Mouse (Mus musculus) left cerebral cortex, adult 18-20 months (tissue): ENCODE measurements around the gene Smarcc1. TPM values are rescaled to one million over a fixed set of nuclear protein-coding genes. Genes with fewer than 3 reads are reported as not detected.
"Not testable (repeated sequence)": the region's sequence is repeated elsewhere in the genome, so short reads cannot be mapped to it uniquely, and the experiment has no call there.

Experiments used
- DNase-seq, 2 experiments: peaks; one replicate each; pipeline ENCODE4 v3.0.0; 2021 to 2022; ENCODE audit warnings: low spot score in 2 of 2, mixed read lengths in 1 of 2
- long read RNA-seq, 2 experiments: library from polyadenylated mRNA; stranded (forward); transcript quantifications; one replicate each; pipeline ENCODE4 v2.0.0; 2021
- total RNA-seq, 2 experiments: library from RNA; stranded (reverse); gene quantifications; 2 replicates each; pipeline ENCODE4 v1.2.3; 2021

Gene Smarcc1
- total RNA-seq, result 10 to 100 TPM; 69.0 to 72.1 TPM
- long read RNA-seq, experiment 1, full-length matches to known transcripts, result 19 of 41 reads
- long read RNA-seq, experiment 1, partial matches to known transcripts, result 15 of 41 reads
- long read RNA-seq, experiment 1, other reads (novel, unspliced or antisense), result 7 of 41 reads
- long read RNA-seq, experiment 2, full-length matches to known transcripts, result 8 of 25 reads
- long read RNA-seq, experiment 2, partial matches to known transcripts, result 14 of 25 reads
- long read RNA-seq, experiment 2, other reads (novel, unspliced or antisense), result 3 of 25 reads

DNA sequence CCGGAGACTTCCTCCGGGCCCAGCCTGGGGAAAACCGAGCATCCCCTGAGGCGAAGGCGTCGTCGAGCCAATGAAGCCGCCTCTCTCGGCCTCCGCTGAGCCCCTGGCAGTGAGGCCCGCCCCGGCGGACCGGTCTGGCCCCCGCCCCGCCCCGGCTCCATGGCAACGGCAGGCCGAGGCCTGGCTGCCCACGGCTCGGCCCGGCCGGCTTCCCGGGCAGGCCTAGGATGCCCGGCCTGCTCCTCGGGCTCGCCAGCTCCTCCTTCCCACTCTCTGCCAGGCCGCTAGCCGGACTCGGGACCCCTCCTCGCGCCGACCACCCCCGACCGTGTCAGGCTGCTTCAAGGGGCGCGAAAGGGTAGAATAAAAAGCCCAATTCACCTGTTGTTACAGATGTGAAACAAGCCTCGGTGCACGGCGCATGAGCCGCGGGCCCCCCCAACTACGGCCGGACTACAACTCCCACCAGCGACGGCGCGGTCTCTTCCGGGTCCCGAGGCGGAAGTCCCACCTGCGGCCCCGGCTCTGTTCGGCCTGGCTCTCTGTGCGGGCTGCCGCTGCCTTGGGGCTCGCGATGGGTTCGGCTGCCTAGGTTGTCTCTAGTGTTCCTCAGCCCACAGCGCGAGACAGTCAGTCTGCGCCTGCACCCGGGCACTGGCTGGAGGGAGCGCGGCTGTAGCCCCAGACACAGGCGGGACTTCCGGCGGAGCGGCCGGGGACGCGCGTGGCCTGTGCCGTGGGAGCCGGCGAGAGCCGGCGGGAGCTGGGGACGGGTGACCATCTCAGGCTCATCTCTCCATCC lies at the start of gene Smarcc1:
TSS of gene Smarcc1 (plus strand) at position 732 of the 802 bp plus-strand sequence.
- DNase-seq, result peak; percentile 86 to 93

- DNase-seq, result no peak
Measured at GRCm38 (mm10) chr9:110068745-110069144, 48.8 kb upstream of the Smarcc1 start.

- no peak for DNase-seq
Measured at GRCm38 (mm10) chr9:110070358-110070757, 47.1 kb upstream of the Smarcc1 start.

DNA sequence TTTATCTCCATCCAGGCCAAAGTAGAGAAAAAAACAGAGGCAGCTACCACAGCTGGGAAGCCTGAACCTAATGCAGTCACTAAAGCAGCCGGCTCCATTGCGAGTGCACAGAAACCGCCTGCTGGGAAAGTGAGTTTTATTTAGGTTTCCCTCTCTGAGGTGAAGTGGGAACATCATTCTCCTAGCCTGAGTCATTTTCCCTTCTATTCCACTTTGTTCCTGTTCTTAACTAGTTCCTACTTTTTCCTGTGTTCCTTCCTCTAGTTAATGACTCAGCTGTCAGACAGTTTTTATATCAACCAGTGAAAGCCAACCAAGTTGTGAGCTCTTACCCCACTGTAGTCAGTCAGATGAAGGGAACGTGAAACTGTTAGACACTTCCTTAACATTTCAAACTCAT lies 46.5 kb upstream of the Smarcc1 start:
- no peak for DNase-seq

GRCm38 (mm10) chr9:110071843-110072242 lies 45.7 kb upstream of the Smarcc1 start:
- peak; percentile 88 to 89 for DNase-seq

- DNase-seq, result not testable (repeated sequence)
Measured at GRCm38 (mm10) chr9:110076468-110076867, 41.0 kb upstream of the Smarcc1 start.

- no peak for DNase-seq
Measured at GRCm38 (mm10) chr9:110081066-110081465, 36.4 kb upstream of the Smarcc1 start.

DNA sequence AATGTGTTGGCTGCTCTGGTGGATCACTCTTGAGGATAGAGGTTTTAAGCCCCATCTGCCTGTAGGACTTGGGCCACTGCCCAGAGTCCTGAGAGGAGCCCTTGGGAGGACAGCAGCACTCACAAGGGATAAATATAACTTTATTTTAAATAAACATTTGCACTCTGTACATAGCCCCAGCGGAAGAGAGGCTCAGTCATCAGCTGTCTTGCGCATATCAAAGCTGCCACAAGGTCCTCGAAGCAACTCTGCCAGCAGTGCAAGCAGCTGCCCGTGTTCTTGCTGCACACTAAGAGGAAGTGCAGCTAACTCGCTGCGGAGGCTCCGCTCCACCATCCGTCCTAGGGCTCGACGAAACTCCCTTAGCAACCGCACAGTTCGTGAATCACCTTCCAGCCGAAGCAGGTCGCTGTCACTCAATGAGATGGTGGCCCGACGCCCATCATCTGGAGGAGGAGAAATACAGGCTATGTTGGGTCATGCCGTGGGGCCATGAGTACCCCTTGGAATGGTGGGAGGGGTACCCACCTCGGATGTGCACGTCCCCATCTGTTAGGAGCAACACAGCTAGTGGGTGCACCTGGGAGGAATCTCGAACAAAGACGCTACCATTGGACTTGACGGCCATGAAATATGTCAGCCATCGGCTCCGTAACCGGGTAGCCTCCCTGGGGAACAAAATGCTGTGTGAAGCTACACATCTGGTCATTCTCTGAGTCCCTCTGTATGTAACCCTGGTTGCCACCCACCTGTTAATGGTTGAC lies 33.1 kb upstream of the Smarcc1 start:
- DNase-seq, result no peak

GRCm38 (mm10) chr9:110085693-110086092 lies 31.8 kb upstream of the Smarcc1 start:
- no peak for DNase-seq

GRCm38 (mm10) chr9:110093303-110093702 lies 24.2 kb upstream of the Smarcc1 start:
- no peak for DNase-seq

GRCm38 (mm10) chr9:110094761-110095160 lies 22.7 kb upstream of the Smarcc1 start:
- no peak for DNase-seq

- no peak for DNase-seq
Measured at GRCm38 (mm10) chr9:110097791-110098190, 19.7 kb upstream of the Smarcc1 start.

- peak; percentile 96 to 99 for DNase-seq
Measured at GRCm38 (mm10) chr9:110100627-110101600, 16.6 kb upstream of the Smarcc1 start.

GRCm38 (mm10) chr9:110116353-110116976 lies 1.0 kb upstream of the Smarcc1 start:
- DNase-seq, result no peak

DNA sequence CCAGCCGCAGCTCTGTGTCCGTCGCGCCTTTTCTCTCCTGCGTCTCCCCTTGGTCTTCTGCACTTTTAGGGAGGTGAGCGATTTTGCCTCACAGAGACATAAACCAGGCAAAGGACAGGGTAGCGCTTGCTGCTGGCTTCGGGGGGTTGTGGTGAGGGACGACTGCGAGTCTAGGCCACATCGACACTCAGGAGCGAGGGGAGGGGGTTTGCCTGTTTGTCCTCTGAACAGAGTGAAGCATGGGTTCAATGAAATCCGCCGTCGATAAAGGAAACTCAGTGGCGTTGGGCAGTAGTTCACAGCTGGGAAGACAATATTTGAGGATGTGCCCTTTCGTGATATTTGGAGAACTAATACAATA lies 251 bp downstream of the Smarcc1 start, which contains the start of gene Dhx30:
TSS of gene Dhx30 (minus strand) at position 52 of the 361 bp plus-strand sequence.
- DNase-seq, result no peak

GRCm38 (mm10) chr9:110118249-110118648 lies 741 bp downstream of the Smarcc1 start:
- no peak for DNase-seq

GRCm38 (mm10) chr9:110121424-110121823 lies 3.9 kb downstream of the Smarcc1 start:
- peak in 1 of 2 experiments; percentile 16 for DNase-seq

- no peak for DNase-seq
Measured at GRCm38 (mm10) chr9:110123322-110123721, 5.8 kb downstream of the Smarcc1 start.

GRCm38 (mm10) chr9:110124008-110124540 lies 6.6 kb downstream of the Smarcc1 start:
- not testable (repeated sequence) for DNase-seq
